Mouse (Mus musculus) retina, postnatal 7 days (tissue): ENCODE measurements at regions not wholly inside any gene's neighbourhood (a gene's known extent, or its start where the extent isn't known, plus 50 kb on each side); places are given as distances from the start of the nearest gene placed in this dataset.

ENCODE experiments used
- DNase-seq: peaks from one replicate; pipeline ENCODE4 v3.0.0-alpha.2; 2012; ENCODE audit warnings: low read depth, low spot score

- DNase-seq = no peak
These were observed 53.5 kb upstream of the Osbpl8 start for GRCm38 (mm10) chr10:111111020-111111419.

- peak; percentile 51 for DNase-seq
These were observed 55.6 kb upstream of the Osbpl8 start for GRCm38 (mm10) chr10:111108658-111109633.

GRCm38 (mm10) chr10:111107852-111108251 is 56.7 kb upstream of the Osbpl8 start:
- DNase-seq = no peak

GRCm38 (mm10) chr10:111107387-111107786 is 57.2 kb upstream of the Osbpl8 start:
- DNase-seq = no peak

- DNase-seq = no peak
These were observed 58.1 kb upstream of the Osbpl8 start for GRCm38 (mm10) chr10:111106411-111106810.

GRCm38 (mm10) chr10:111105662-111106061 is 58.9 kb upstream of the Osbpl8 start:
- no peak for DNase-seq

GRCm38 (mm10) chr10:111103512-111103911 is 61.0 kb upstream of the Osbpl8 start:
- no peak for DNase-seq

GRCm38 (mm10) chr10:111103086-111103485 is 61.5 kb upstream of the Osbpl8 start:
- no peak for DNase-seq

GRCm38 (mm10) chr10:111101901-111102761 is 62.4 kb upstream of the Osbpl8 start:
- DNase-seq = no peak

GRCm38 (mm10) chr10:111099812-111100464 is 64.6 kb upstream of the Osbpl8 start:
- peak; percentile 54 for DNase-seq

GRCm38 (mm10) chr10:111099059-111099811 is 65.3 kb upstream of the Osbpl8 start:
- DNase-seq = no peak

GRCm38 (mm10) chr10:111097245-111097644 is 67.3 kb upstream of the Osbpl8 start:
- DNase-seq = no peak

- no peak for DNase-seq
These were observed 67.7 kb upstream of the Osbpl8 start for GRCm38 (mm10) chr10:111096811-111097210.

- no peak for DNase-seq
These were observed 70.1 kb upstream of the Osbpl8 start for GRCm38 (mm10) chr10:111094405-111094804.

- no peak for DNase-seq
These were observed 75.2 kb upstream of the Osbpl8 start for GRCm38 (mm10) chr10:111089382-111089781.

GRCm38 (mm10) chr10:111085561-111085960 is 75.6 kb upstream of the Zdhhc17 start:
- no peak for DNase-seq

- DNase-seq = no peak
These were observed 74.4 kb upstream of the Zdhhc17 start for GRCm38 (mm10) chr10:111084267-111084780.

- DNase-seq = no peak
These were observed 73.9 kb upstream of the Zdhhc17 start for GRCm38 (mm10) chr10:111083861-111084260.

GRCm38 (mm10) chr10:111083338-111083737 is 73.4 kb upstream of the Zdhhc17 start:
- DNase-seq = no peak

- DNase-seq = no peak
These were observed 70.4 kb upstream of the Zdhhc17 start for GRCm38 (mm10) chr10:111080322-111080721.

- no peak for DNase-seq
These were observed 69.1 kb upstream of the Zdhhc17 start for GRCm38 (mm10) chr10:111079051-111079450.
